Mouse (Mus musculus) hindbrain, postnatal 0 days (tissue): Measurements from ENCODE around the gene Pde4b. TPM values are rescaled to one million over a fixed set of nuclear protein-coding genes. Genes with fewer than 3 reads are reported as not detected.

Experiments used
- ATAC-seq: fragments of 200-750 bp; cut with Nextera tagmentation; 2 replicates; pipeline ENCODE4 v1.8.0; 2017; ENCODE audit warnings: mild to moderate bottlenecking, moderate TSS enrichment, moderate library complexity
- DNase-seq: peaks from one replicate; pipeline ENCODE4 v3.0.0-alpha.2; 2015; ENCODE audit warnings: low spot score
- H3K27ac ChIP-seq: fragments of 300-500 bp; sonication (generic); 2 replicates; pipeline ENCODE4 v1.5.1; 2014; ENCODE audit warnings: mild to moderate bottlenecking
- H3K27me3 ChIP-seq: fragments of 300-500 bp; sonication (generic); 2 replicates; pipeline ENCODE4 v1.6.1; 2014; ENCODE audit warnings: low read length, mixed read lengths; ENCODE audit not compliant: insufficient read depth
- H3K36me3 ChIP-seq: fragments of 300-500 bp; sonication (generic); 2 replicates; pipeline ENCODE4 v1.6.1; 2014; ENCODE audit warnings: low read length, mixed read lengths; ENCODE audit not compliant: insufficient read depth
- H3K4me1 ChIP-seq: fragments of 300-500 bp; sonication (generic); 2 replicates; pipeline ENCODE4 v1.6.1; 2014; ENCODE audit warnings: antibody characterized with exemption, low read length, mixed read lengths; ENCODE audit not compliant: insufficient read depth
- H3K4me2 ChIP-seq: fragments of 300-500 bp; sonication (generic); 2 replicates; pipeline ENCODE4 v1.6.1; 2014; ENCODE audit warnings: low read depth, mild to moderate bottlenecking, low read length, moderate library complexity, mixed read lengths
- H3K4me3 ChIP-seq: fragments of 300-500 bp; sonication (generic); 2 replicates; pipeline ENCODE4 v1.5.1; 2014; ENCODE audit warnings: low read length
- H3K9ac ChIP-seq: fragments of 300-500 bp; sonication (generic); replicated peaks from 2 replicates; pipeline ENCODE4 v1.6.1; 2014; ENCODE audit warnings: mild to moderate bottlenecking, low read length, moderate library complexity, mixed read lengths
- H3K9me3 ChIP-seq: fragments of 300-500 bp; sonication (generic); 2 replicates; pipeline ENCODE4 v1.6.1; 2016; ENCODE audit warnings: low read length, mixed read lengths
- CTCF ChIP-seq: IDR thresholded peaks from 2 replicates; pipeline ENCODE4 v1.5.1; 2016; ENCODE audit warnings: antibody characterized with exemption, control low read depth, low read depth
- WGBS: fragments of 180-500 bp; shearing (Covaris S2); extraction: QIAGEN DNeasy Blood & Tissue Kit; methylation state at CpG from one replicate; pipeline ENCODE4 v1.1.7; 2014; 5-methylcytosine and 5-hydroxymethylcytosine counted together
- polyA plus RNA-seq: library from polyadenylated mRNA; unstranded; fragments of >200 nt; fragmentation: Nextera tagmentation; extraction: Ambion mirVana; gene quantifications from 2 replicates; pipeline ENCODE4 v1.2.1, GENCODE M21; 2015
- total RNA-seq: library from RNA; depleted of rRNA; stranded (reverse); fragments of >200 nt; gene quantifications from 2 replicates; pipeline ENCODE4 v1.2.3, GENCODE M21; 2014

The Pde4b gene
- total and polyA plus RNA-seq, 2 experiments from 2014 or later = 46.8 to 62.5 TPM

- no peak for DNase-seq
- TF ChIP-seq CTCF = no peak
- Histone ChIP-seq H3K4me1 (no peaks in the 10 kb centered on the region), H3K27me3 (no peaks in the 10 kb centered on the region), H3K4me3 (no peak overlapping the region), H3K27ac (no peak overlapping the region), H3K9ac (no peak overlapping the region), H3K4me2 (no peak overlapping the region), H3K9me3 (no peaks in the 10 kb centered on the region), H3K36me3 (no peaks in the 10 kb centered on the region)
- ATAC-seq = no peak
- 61% methylated on average over 6 of the region's 6 CpGs for WGBS
These were observed 434.1 kb downstream of the Pde4b start for GRCm38 (mm10) chr4:102521434-102521833.

GRCm38 (mm10) chr4:102527361-102527760 is 440.0 kb downstream of the Pde4b start:
- no peak for TF ChIP-seq CTCF
- Histone ChIP-seq H3K9me3 (no peaks in the 10 kb centered on the region), H3K27me3 (no peaks in the 10 kb centered on the region), H3K36me3 (no peaks in the 10 kb centered on the region), H3K4me3 (no peak overlapping the region), H3K4me2 (no peak overlapping the region), H3K4me1 (no peaks in the 10 kb centered on the region), H3K9ac (no peak overlapping the region), H3K27ac (no peak overlapping the region)
- WGBS = 80% methylated on average over 7 of the region's 7 CpGs
- DNase-seq (no peak), ATAC-seq (no peak)

GRCm38 (mm10) chr4:102530797-102531196 is 443.5 kb downstream of the Pde4b start:
- no peak for DNase-seq
- no peak for TF ChIP-seq CTCF
- no peak overlapping the region for H3K4me2 ChIP-seq
- H3K27me3 ChIP-seq = no peaks in the 10 kb centered on the region
- WGBS = 90% methylated on average over 4 of the region's 4 CpGs
- no peaks in the 10 kb centered on the region for H3K36me3 ChIP-seq
- H3K4me3 ChIP-seq = no peak overlapping the region
- ATAC-seq = no peak
- H3K4me1 ChIP-seq = no peaks in the 10 kb centered on the region
- H3K9ac ChIP-seq = no peak overlapping the region
- H3K9me3 ChIP-seq = no peaks in the 10 kb centered on the region
- H3K27ac ChIP-seq = no peak overlapping the region

- no peaks in the 10 kb centered on the region for H3K4me1 ChIP-seq
- 65% methylated on average over 4 of the region's 4 CpGs for WGBS
- no peaks in the 10 kb centered on the region for H3K27me3 ChIP-seq
- no peaks in the 10 kb centered on the region for H3K9me3 ChIP-seq
- no peak overlapping the region for H3K4me2 ChIP-seq
- H3K9ac ChIP-seq = no peak overlapping the region
- no peak overlapping the region for H3K27ac ChIP-seq
- no peaks in the 10 kb centered on the region for H3K36me3 ChIP-seq
- H3K4me3 ChIP-seq = no peak overlapping the region
- no peak for ATAC-seq
- no peak for TF ChIP-seq CTCF
- DNase-seq = no peak
These were observed 444.4 kb downstream of the Pde4b start for GRCm38 (mm10) chr4:102531729-102532128.

- DNase-seq (peak; percentile 50), ATAC-seq (no peak)
- Histone ChIP-seq H3K36me3 (no peaks in the 10 kb centered on the region), H3K4me1 (no peaks in the 10 kb centered on the region), H3K4me2 (no peak overlapping the region), H3K9me3 (no peaks in the 10 kb centered on the region), H3K9ac (no peak overlapping the region), H3K4me3 (no peak overlapping the region), H3K27me3 (no peaks in the 10 kb centered on the region), H3K27ac (peak overlapping the region; percentile 66)
- TF ChIP-seq CTCF = no peak
- 36% methylated on average over 8 of the region's 8 CpGs for WGBS
These were observed 446.1 kb downstream of the Pde4b start for GRCm38 (mm10) chr4:102533183-102534048.

GRCm38 (mm10) chr4:102534049-102534730 is 446.8 kb downstream of the Pde4b start:
- WGBS = 19% methylated on average over 5 of the region's 5 CpGs
- Histone ChIP-seq H3K4me2 (peak overlapping the region; percentile 0; the same call in 1 of the 2 replicates), H3K9me3 (no peaks in the 10 kb centered on the region), H3K36me3 (no peaks in the 10 kb centered on the region), H3K9ac (no peak overlapping the region), H3K4me1 (no peaks in the 10 kb centered on the region), H3K27me3 (no peaks in the 10 kb centered on the region), H3K27ac (peak overlapping the region; percentile 66), H3K4me3 (no peak overlapping the region)
- ATAC-seq (peak; percentile 96), DNase-seq (peak; percentile 79)
- no peak for TF ChIP-seq CTCF
